Comparison of ENCODE assay signal across 8 mouse cellular contexts in the genomic region with DNA sequence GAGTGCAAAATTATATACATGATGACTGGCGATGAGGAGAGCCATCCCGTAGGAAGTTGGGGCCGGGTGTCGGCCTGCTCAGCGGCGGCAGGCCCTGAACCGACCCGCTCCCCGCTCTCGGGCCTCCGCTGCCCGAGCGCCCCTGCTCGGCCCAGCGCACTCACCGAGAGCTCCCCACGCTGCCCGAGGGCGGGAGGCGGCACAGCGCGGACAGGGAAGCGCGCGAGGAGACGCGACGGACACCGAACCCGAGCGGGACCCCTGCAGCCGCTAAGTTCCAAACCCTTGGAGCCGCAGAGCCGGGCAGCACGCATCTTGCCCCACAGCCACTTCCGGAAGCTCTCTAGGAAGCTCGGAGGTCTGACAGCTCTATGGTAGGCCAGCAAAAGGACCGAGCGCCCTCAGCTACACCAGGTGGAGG. TPM values are rescaled to one million over a fixed set of nuclear protein-coding genes. Genes with fewer than 3 reads are reported as not detected.
DNase-seq lines count a peak whose midpoint lies in the region; ATAC-seq and TF ChIP-seq lines count a peak whose summit lies in the region.

A gene (minus strand): TSS at position 340 of the 421 bp plus-strand sequence.

- DNase-seq in ES-CJ7 (ENCODE audit: low read depth, low spot score), result peak; percentile 91
- peak; percentile 84 for DNase-seq in cerebellum, adult 11 months
- peak; percentile 89 for DNase-seq in forebrain, embryonic 14.5 days (ENCODE audit: low spot score)
- DNase-seq in heart, postnatal 25 days (ENCODE audit: low spot score), result peak; percentile 74
- DNase-seq in layer of hippocampus, adult 18-20 months (ENCODE audit: low spot score in 2 of 2), result peak; percentile 80 to 89
- peak; percentile 88 for DNase-seq in lung, adult 2 months
- DNase-seq in thymus, adult 18-20 months, result peak; percentile 70 to 84

- intact Hi-C loops in heart, postnatal 25 days (cut with DNase I), result loop anchor here (1.0 to 5.0 kb wide), 7 partner anchors 24 to 182 kb away; a partner anchor contains a TSS

- peak within 1 kb of the TSS; percentile 93 for H3K9ac ChIP-seq in forebrain, embryonic 14.5 days (ENCODE audit: low read length)

- peak within 1 kb of the TSS; percentile 82 for H3K4me3 ChIP-seq in forebrain, embryonic 14.5 days (ENCODE audit: low read depth, low read length)
- peak within 1 kb of the TSS; percentile 92 for H3K4me3 ChIP-seq in lung, adult 2 months (replicated peaks; ENCODE audit: extremely low read depth, low read depth, low read length)

- no peaks in the 10 kb centered on the region for H3K9me3 ChIP-seq in forebrain, embryonic 14.5 days (replicated peaks; ENCODE audit: control insufficient read depth, low read length)

- H3K27ac ChIP-seq in forebrain, embryonic 14.5 days (ENCODE audit: low read depth, low read length), result peak within 1 kb of the TSS; percentile 82

- H3K4me2 ChIP-seq in forebrain, embryonic 14.5 days (ENCODE audit: low read length), result peak within 1 kb of the TSS; percentile 70

- peak; percentile 66; the same call in 1 of the 2 replicates for TF ChIP-seq POLR2A in lung, adult 2 months (IDR thresholded peaks at IDR 0.05; ENCODE audit: borderline replicate concordance, extremely low read depth, low read depth, low read length)

- peaks cover 10% of the 10 kb centered on the region for H3K36me3 ChIP-seq in forebrain, embryonic 14.5 days (ENCODE audit: control insufficient read depth, insufficient read depth, low read length)

- no peaks in the 10 kb centered on the region for H3K27me3 ChIP-seq in forebrain, embryonic 14.5 days (replicated peaks; ENCODE audit: control insufficient read depth, insufficient read depth, low read length)

- H3K4me1 ChIP-seq in forebrain, embryonic 14.5 days (ENCODE audit: control insufficient read depth, insufficient read depth, low read length), result peaks cover 9% of the 10 kb centered on the region
- H3K4me1 ChIP-seq in lung, adult 2 months (ENCODE audit: control insufficient read depth, insufficient read depth, low read length), result peaks cover 2% of the 10 kb centered on the region; the same call in 1 of the 2 replicates

- no peak for TF ChIP-seq CTCF in lung, adult 2 months (IDR thresholded peaks at IDR 0.05; ENCODE audit: insufficient read depth, low read length)

- ATAC-seq in forebrain, embryonic 14.5 days, result peak; percentile 99
- ATAC-seq in neutrophil, adult 5-6 weeks (ENCODE audit: extremely low read depth, insufficient number of reproducible peaks, low FRiP score, poor library complexity, severe bottlenecking), result peak; percentile 97

- under 1% methylated on average over 39 of the region's 39 CpGs for WGBS in forebrain, embryonic 14.5 days
- WGBS in lung, adult 2 months, result under 1% methylated on average over 39 of the region's 39 CpGs

RNA-seq across cellular contexts. Expression of the gene that starts here (rescaled TPM):
- polyA plus RNA-seq in forebrain, embryonic 14.5 days (2014; fragmentation: Nextera tagmentation; extraction: Ambion mirVana), result 7.3 and 8.6 TPM in 2 replicates
- 10 to 100 TPM; 10.5 to 11.1 TPM for total RNA-seq in heart, postnatal 25 days (2021)
- total RNA-seq in layer of hippocampus, adult 18-20 months (2021), result 10 to 100 TPM; 16.8 to 18.7 TPM
- 2.5 and 4.7 TPM in 2 replicates for polyA plus RNA-seq in lung, adult 2 months (2012; rRNA removed)
- 6.9 TPM in 2 replicates for total RNA-seq in neutrophil, adult 5-6 weeks (2017)

Comparison
In these comparisons a context has a peak if more than half of its experiments do, and no peak if none do; other contexts are left out.
1. Peak in every context shown above with its lines: DNase-seq, ATAC-seq, H3K4me3 ChIP-seq and H3K27ac ChIP-seq.